Mouse (Mus musculus): Measurements from ENCODE around the gene Grifin.

Gene Grifin

GRCm38 (mm10) chr5:140564896-140565295, at the start of gene Grifin:
Grifin (minus strand) TSS chr5:140565071.
- DNase-seq = no peak

- no peak for DNase-seq
Measured at GRCm38 (mm10) chr5:140614141-140614540, 49.3 kb upstream of the Grifin start.

GRCm38 (mm10) chr5:140612191-140612590, 47.3 kb upstream of the Grifin start:
- no peak for DNase-seq

DNA sequence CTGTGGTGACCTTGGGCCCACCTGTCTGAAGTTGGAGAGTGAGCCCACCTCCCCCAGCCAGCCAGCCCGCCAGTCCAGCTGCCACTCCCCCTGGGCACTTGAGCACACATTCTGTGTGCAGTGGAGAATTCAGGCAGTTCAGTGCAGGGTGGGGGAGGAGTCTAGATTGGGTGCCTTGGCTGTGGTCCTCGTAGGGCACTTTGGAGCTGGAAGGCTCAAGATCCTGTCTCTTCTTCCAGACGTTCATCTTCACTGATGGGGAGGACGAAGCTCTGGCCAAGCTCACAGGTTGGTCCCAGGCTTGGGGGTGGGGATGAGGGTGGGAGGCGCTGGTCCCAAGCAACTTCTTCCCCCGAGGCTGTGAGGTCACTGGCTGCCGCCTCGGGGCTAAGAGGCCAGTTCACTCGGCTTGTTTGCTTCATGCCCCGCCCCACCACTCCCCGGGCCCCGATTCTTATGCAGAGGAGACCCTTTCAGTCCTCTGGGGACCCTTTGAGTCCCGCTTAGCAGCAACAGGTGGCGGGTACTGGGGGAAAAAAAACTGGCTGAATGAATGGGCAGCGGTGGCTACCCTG, 46.8 kb upstream of the Grifin start:
- DNase-seq = no peak

DNA sequence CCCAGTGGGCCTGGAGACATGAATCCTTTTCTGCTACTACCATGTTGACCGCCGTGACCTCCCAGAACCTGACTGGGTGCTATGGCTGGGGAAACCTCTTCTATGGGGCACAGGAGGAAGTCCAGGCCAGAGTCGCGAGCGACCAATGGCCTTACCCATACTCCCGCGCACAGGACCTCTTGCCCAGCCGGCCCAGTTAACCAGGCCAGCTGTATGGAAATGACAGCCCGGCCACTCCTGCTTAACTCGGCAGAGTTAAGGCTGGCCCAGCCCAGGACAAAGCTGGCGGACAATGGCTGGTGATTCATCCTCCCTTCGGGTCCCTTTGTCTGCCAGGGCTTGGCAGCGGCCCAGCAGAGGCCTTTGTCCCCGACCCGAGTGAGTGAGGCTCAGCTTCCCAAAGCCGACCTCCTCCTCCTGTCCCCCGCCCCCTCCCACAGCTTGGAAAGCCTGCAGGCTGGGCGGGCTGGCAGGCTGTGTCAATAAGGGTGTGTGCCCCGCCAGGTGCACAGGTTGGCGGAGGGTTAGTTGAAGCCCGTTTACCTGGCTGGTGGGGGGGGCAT, 46.2 kb upstream of the Grifin start:
- peak; percentile 70 for DNase-seq

GRCm38 (mm10) chr5:140610273-140611011, 45.6 kb upstream of the Grifin start:
- DNase-seq = no peak

DNA sequence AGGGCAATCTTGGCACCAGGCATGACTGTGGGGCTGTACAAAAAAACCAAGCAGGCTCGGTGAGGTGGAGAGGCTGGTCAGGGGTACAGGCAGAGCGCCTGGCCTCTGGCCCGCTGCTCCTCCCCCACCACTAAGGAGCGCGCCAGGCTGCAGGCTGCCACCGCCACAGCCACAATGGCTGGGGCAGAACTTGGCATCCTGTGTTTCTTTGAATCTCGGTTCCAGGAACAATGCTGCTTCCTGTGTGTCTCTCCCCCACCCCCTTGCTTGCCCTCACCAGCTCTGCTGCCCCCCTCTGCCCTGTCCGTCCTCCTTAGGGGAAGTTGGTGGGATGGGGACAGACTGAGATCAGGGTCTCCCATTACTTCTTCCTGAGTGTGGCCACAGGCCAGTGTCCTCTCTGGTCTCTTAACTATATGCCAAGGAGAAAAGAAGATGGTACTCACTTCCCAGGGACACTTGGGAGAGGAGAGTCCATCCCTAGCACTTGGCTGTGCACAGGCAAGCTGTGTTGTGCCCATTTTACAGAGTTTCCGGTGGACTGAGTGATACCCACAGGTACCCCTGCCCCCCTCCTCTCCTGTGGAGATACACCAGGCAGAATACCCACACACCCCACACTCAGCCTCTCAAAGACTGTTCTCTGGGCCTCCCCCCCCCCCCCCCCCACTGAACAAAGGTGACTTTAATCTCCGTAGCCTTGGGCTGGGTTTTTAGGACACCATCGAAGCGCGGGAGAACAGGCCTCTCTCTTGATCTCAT, 44.8 kb upstream of the Grifin start:
- no peak for DNase-seq

GRCm38 (mm10) chr5:140608634-140609015, 43.8 kb upstream of the Grifin start:
- peak; percentile 44 for DNase-seq

DNA sequence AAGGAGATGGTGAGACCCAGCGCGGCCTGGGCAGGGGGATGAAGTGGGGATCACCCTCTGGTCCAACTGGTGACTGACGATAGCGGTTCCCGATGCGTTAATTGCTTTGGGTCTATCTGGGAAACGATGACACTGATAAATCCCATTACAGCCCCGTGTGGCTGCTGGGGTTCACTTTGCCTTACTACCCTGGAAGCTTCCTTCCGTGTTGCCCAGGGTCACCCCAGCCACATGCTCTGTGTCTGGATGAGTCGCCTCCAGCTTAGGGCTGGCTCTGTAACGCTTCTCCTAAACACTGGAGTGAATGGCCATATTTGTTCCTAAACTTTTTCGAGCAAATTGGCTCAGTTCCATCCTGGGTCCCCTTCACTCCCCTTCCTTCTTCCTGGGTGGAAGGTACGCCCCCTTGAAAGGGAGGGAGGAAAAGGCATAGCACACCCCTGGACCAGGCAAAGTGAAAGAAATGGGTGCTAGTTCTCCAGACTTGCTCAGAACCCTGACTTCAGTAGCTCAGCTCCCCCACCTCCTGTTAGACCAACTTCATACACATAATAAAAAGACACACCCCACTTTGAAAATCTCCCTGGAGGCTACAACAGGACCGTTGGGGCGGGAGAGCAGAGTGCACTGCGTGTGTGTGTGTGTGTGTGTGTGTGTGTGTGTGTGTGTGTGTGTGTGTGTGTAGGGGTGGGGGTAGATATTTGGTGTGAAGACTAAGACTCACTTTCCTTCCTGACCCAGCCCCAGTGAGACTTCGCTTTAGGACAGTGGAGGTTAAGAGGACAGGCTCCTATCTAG, 43.2 kb upstream of the Grifin start:
- DNase-seq = no peak

DNA sequence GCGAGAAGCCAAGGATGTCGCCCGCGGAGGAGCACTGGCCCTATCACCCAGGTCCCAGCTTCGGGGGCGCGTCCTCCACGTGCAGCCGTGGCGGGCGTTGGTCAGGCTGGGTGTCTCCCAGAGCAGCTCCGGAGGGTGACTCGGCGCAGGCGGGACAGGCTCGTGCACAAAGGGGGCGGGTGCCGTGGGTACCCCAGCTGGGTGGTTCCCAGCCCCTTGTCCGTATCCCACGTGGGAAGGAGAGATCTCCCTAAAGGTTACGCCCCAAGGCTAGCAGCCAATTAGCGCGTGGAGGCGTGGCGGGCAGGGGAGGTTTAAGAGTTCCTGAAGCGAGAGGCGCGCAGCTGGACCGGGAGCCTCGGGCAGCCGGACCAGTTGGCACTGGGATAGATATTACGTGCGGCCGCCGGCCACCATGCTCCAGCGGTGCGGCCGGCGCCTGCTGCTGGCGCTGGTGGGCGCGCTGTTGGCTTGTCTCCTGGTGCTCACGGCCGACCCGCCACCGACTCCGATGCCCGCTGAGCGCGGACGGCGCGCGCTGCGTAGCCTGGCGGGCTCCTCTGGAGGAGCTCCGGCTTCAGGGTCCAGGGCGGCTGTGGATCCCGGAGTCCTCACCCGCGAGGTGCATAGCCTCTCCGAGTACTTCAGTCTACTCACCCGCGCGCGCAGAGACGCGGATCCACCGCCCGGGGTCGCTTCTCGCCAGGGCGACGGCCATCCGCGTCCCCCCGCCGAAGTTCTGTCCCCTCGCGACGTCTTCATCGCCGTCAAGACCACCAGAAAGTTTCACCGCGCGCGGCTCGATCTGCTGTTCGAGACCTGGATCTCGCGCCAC, 42.3 kb upstream of the Grifin start, which contains the start of gene Lfng:
Lfng (plus strand) TSS at position 320 of the 835 bp plus-strand sequence.
- peak; percentile 72 for DNase-seq

- DNase-seq = no peak
Measured at GRCm38 (mm10) chr5:140606386-140606785, 41.5 kb upstream of the Grifin start.

DNA sequence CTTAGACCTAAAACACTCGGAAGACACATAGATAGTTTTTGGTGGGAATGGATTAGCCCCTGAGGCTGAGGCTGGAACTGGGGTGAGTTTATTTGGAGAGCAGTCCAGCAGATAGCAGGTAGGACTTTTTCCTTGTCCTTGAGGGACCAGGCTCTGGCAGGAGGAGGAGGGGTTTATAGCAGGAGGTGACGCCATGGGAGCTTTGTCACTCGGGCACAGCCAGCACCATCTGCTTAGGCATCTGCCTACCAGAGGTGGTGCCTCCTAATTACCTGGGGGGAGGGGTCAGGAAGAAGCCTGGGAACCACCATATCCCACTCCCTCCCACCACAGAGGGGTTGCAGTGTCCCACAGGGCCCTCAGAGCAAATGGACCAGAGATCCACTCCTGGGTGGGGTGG, 40.4 kb upstream of the Grifin start:
- no peak for DNase-seq

GRCm38 (mm10) chr5:140604386-140604785, 39.5 kb upstream of the Grifin start:
- DNase-seq = no peak

GRCm38 (mm10) chr5:140602540-140602939, 37.7 kb upstream of the Grifin start:
- DNase-seq = no peak

DNA sequence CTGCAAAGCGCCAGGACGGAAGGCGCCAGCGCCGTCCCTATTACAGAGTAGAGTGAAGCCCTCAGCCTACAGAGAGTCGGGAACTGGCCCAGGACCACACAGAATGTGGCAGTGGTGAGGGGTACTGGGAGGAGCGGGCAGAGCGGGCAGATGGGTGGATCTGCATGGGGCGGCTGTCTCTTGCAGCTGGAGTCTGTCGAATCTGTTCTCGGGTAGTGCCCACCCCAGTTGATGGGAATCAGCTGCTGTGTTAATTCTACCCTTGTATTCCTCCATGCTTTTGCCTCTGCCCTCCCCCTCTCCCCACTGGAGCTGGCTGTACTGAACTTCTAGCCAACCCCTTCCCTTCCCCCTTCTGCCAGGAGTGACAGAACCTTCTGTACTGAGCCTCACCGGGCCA, 36.8 kb upstream of the Grifin start:
- no peak for DNase-seq

DNA sequence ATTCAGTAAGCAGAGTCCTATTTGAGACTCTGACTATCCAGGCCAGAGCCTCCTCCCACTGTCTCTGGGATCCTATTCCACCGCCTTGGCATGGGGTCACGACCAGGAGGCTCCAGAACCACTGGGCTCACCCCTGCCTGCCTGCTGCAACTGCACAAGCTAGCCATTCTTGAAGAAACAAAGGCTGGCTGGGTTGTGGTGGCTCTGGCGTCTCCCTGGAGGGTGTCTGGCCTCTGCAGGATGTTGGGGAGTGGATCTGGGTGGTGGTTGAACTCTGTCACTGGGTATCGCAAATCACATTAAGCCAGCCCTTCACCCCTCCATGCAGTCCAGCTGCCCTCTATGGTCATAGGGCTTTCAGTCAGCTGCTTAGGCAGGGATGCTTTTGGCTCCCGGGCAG, 35.1 kb upstream of the Grifin start:
- no peak for DNase-seq

DNA sequence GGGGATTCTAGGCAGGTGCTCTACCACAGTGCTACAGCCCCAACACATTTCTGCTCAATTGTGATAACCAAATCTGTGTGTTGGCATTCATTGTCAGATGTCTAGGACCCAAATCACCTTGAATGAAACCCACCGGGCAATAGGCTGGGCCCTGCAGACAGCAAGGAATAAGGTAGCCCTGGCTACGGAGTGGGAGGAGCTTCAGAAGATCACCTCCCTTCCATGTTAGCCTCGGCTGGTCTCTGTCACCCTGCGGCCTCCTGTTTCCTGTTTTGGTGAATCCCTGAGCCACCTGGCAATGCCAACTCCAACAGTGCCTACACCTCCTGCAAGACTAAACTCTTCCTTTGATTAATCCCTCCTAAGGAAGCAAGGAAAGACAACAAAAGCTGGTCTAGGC, 32.9 kb upstream of the Grifin start:
- no peak for DNase-seq

GRCm38 (mm10) chr5:140596927-140597588, 32.2 kb upstream of the Grifin start:
- DNase-seq = no peak

GRCm38 (mm10) chr5:140596426-140596825, 31.6 kb upstream of the Grifin start:
- no peak for DNase-seq

GRCm38 (mm10) chr5:140594846-140595245, 30.0 kb upstream of the Grifin start:
- DNase-seq = no peak

DNA sequence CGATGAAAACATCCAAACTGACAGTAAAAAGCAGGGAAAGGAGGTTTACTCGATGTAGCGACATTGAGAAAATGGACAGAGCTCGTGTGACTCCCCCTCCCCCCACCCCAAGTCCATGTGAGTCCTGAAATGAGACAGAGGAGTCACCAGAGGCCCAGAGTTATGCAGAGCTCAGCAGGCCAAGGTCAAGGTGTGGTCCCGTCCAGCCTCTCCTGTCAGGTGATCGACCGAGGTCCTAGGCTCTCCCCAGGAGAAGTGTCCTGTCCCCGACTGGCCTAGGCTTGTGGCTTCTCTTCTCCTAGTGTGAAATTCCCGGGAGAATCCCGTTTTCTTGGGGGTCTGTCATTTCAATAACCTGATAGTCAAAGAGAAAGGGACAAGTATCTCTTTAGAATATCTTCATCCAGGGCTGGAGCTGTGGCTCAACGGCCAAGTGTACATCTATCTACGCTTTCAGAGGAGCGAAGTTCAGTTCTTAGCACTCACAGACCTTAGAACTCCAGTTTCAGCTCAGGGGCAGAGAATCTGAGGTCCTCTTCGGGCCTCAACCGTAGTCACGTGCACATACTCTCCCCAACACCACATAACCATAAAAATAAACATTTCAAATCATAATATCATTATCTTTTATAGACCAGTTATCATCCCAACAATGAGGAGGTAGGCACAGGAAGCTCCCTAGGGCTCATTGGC, 24.4 kb upstream of the Grifin start:
- no peak for DNase-seq
